Mouse (Mus musculus): ENCODE data around the gene Elp4. TPM values are rescaled to one million over a fixed set of nuclear protein-coding genes. Genes with fewer than 3 reads are reported as not detected.

Gene Elp4
- polyA plus RNA-seq, 1 experiment from 2014 or later = 28.2 TPM

GRCm38 (mm10) chr2:105659926-105660873, 244.2 kb downstream of the Elp4 start:
- no peaks in the 10 kb centered on the region for H3K4me1 ChIP-seq (ENCODE audit: control insufficient read depth, insufficient read depth, low read length)
- WGBS = 2% methylated on average over 41 of the region's 41 CpGs

DNA sequence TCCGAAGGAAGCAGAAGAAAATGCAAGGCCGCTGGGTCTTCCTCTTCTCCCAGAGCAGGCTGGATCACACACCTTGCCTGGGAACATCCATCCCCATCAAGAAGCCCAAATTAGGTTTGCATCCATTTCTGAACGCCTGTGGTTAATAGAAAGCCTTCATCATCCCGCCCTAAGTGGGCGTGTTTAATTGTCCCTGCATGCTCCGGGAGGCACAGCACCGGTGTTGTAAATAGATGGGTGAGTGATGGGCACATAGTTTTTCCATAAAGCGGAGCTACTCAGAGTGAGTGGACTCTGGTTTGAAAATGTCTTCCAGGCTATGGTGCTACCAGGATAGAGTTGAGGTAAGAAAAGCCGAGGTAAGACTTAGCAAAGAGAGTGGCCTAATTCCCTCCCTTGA, 245.0 kb downstream of the Elp4 start:
- H3K36me3 ChIP-seq (ENCODE audit: control insufficient read depth, insufficient read depth, low read length) = no peaks in the 10 kb centered on the region
- no peaks in the 10 kb centered on the region for H3K9me3 ChIP-seq (ENCODE audit: control insufficient read depth, low read length)
- H3K9ac ChIP-seq (ENCODE audit: low read depth, low read length) = no peak overlapping the region
- WGBS = 3% methylated on average over 9 of the region's 9 CpGs
- H3K27me3 ChIP-seq (replicated peaks; ENCODE audit: control insufficient read depth, insufficient read depth, low read length) = peaks cover 68% of the 10 kb centered on the region
- no peak overlapping the region for H3K27ac ChIP-seq (ENCODE audit: low read length)
- H3K4me2 ChIP-seq (ENCODE audit: low read depth, low read length) = no peak overlapping the region
- no peaks in the 10 kb centered on the region for H3K4me1 ChIP-seq (ENCODE audit: control insufficient read depth, insufficient read depth, low read length)
- no peak overlapping the region for H3K4me3 ChIP-seq (ENCODE audit: low read length)
- no peak for ATAC-seq

More at GRCm38 (mm10) chr2:105659926-105660873, 244.2 kb downstream of the Elp4 start:
- Histone ChIP-seq H3K27ac (ENCODE audit: low read length) (no peak overlapping the region), H3K36me3 (ENCODE audit: control insufficient read depth, insufficient read depth, low read length) (no peaks in the 10 kb centered on the region), H3K27me3 (replicated peaks; ENCODE audit: control insufficient read depth, insufficient read depth, low read length) (peaks cover 75% of the 10 kb centered on the region), H3K9ac (ENCODE audit: low read depth, low read length) (no peak overlapping the region), H3K4me3 (ENCODE audit: low read length) (no peak overlapping the region), H3K4me2 (ENCODE audit: low read depth, low read length) (no peak overlapping the region), H3K9me3 (ENCODE audit: control insufficient read depth, low read length) (no peaks in the 10 kb centered on the region)
- no peak for ATAC-seq

DNA sequence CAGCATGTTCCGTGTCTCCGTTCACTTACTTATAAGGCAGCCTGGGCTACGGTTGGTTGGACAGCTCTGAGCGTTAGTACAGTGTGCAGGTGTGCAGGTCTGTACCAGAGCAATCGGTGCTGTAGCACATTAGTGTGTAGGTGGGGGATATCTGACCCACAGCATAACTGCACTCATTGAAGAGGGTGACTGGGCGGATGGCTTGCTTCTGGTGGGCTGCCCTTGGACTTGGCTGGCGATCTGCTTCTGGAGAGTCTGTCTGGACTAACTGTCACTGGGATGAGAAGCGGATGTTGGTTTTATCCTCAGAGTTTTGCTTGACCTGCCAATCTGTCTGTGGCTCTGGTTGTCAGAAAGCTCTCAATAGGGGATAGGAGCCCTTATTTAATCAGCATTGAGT, 247.9 kb downstream of the Elp4 start:
- H3K4me1 ChIP-seq (ENCODE audit: control insufficient read depth, insufficient read depth, low read length) = no peaks in the 10 kb centered on the region
- H3K27me3 ChIP-seq (replicated peaks; ENCODE audit: control insufficient read depth, insufficient read depth, low read length) = peaks cover 45% of the 10 kb centered on the region
- no peak overlapping the region for H3K4me3 ChIP-seq (ENCODE audit: low read length)
- no peak overlapping the region for H3K9ac ChIP-seq (ENCODE audit: low read depth, low read length)
- no peak for ATAC-seq
- no peak overlapping the region for H3K4me2 ChIP-seq (ENCODE audit: low read depth, low read length)
- WGBS = 73% methylated on average over 8 of the region's 8 CpGs
- H3K9me3 ChIP-seq (ENCODE audit: control insufficient read depth, low read length) = no peaks in the 10 kb centered on the region
- H3K27ac ChIP-seq (ENCODE audit: low read length) = no peak overlapping the region
- no peaks in the 10 kb centered on the region for H3K36me3 ChIP-seq (ENCODE audit: control insufficient read depth, insufficient read depth, low read length)

Other genes with a start within 250 kb of the Elp4 start
- 1.2 and 1.8 TPM in 2 replicates for gene Pax6, start 235.7 kb downstream of the Elp4 start, polyA plus RNA-seq (2015; fragmentation: Nextera tagmentation; extraction: Ambion mirVana)
- 118 and 121 TPM in 2 replicates for gene Immp1l, start 74 bp upstream of the Elp4 start, polyA plus RNA-seq (2015; fragmentation: Nextera tagmentation; extraction: Ambion mirVana)
- 30.2 TPM in 2 replicates for gene Dnajc24, start 99.0 kb upstream of the Elp4 start, polyA plus RNA-seq (2015; fragmentation: Nextera tagmentation; extraction: Ambion mirVana)